ENCODE assay signal across 29 mouse cellular contexts in genomic region chr2:124621972-124622621, GRCm38 (mm10).
A peak's percentile ranks its signal among the peaks of the same experiment; 100 is the strongest.
DNase-seq lines count a peak whose midpoint lies in the region; ATAC-seq lines count a peak whose summit lies in the region.
"Had no signal": no experiment of that assay in that cellular context is flagged by ENCODE, and none has a peak within 500 bp of the region (broad histone marks: within the 10 kb centered on the region; RNA-seq: fewer than 3 reads in every experiment).

No protein-coding gene starts in this region.

- no peaks in the 10 kb centered on the region for H3K27me3 ChIP-seq in megakaryocyte, embryonic 14.5 days (replicated peaks)
- no peaks in the 10 kb centered on the region for H3K27me3 ChIP-seq in forebrain, embryonic 13.5 days
- H3K27me3 ChIP-seq: heart, embryonic 15.5 days; midbrain, embryonic 12.5 days; Patski had no signal

- peak; percentile 46 to 51 for DNase-seq in monocyte, adult 2 months (ENCODE audit: low read depth in 1 of 2, low spot score in 2 of 2)
- no peak for DNase-seq in frontal cortex, postnatal 10 days (ENCODE audit: low spot score in 2 of 2)
- no peak for DNase-seq in spleen, postnatal 36 days (ENCODE audit: low spot score in 2 of 2)
- DNase-seq: adrenal gland, postnatal 14 days; B cell, adult 2 months; cerebellum, adult 11 months; cerebellum, adult 9-11 months; kidney, adult 9 months; kidney, postnatal 10 days; layer of hippocampus, adult 9-11 months; liver; lung, embryonic 14.5 days; right cerebral cortex, postnatal 25 days; spleen, adult 18-20 months; thymus, adult 2 months; thymus, postnatal 36 days had no signal

- H3K9ac ChIP-seq in forebrain, embryonic 13.5 days = no peak overlapping the region
- H3K9ac ChIP-seq: heart, embryonic 15.5 days; liver, embryonic 14.5 days; lung, embryonic 14.5 days; midbrain, embryonic 12.5 days had no signal

- peak overlapping the region; percentile 72 for H3K4me3 ChIP-seq in megakaryocyte, embryonic 14.5 days (replicated peaks)
- H3K4me3 ChIP-seq in forebrain, embryonic 13.5 days = no peak overlapping the region
- H3K4me3 ChIP-seq: erythroblast, embryonic 14.5 days; heart, embryonic 10.5 days; heart, embryonic 15.5 days; midbrain, embryonic 12.5 days had no signal

- peaks cover 78% of the 10 kb centered on the region for H3K4me1 ChIP-seq in megakaryocyte, embryonic 14.5 days
- peaks cover 16% of the 10 kb centered on the region; the same call in 1 of the 2 replicates for H3K4me1 ChIP-seq in forebrain, embryonic 13.5 days
- H3K4me1 ChIP-seq: midbrain, embryonic 12.5 days had no signal

- H3K27ac ChIP-seq in forebrain, embryonic 13.5 days = no peak overlapping the region
- H3K27ac ChIP-seq: heart, embryonic 10.5 days; heart, embryonic 15.5 days; liver, embryonic 14.5 days; midbrain, embryonic 12.5 days had no signal

- H3K4me2 ChIP-seq in forebrain, embryonic 13.5 days = no peak overlapping the region
- H3K4me2 ChIP-seq: heart, embryonic 15.5 days; lung, embryonic 14.5 days; midbrain, embryonic 12.5 days had no signal

- H3K9me3 ChIP-seq in megakaryocyte, embryonic 14.5 days = no peaks in the 10 kb centered on the region
- H3K9me3 ChIP-seq in forebrain, embryonic 13.5 days (replicated peaks) = no peaks in the 10 kb centered on the region
- H3K9me3 ChIP-seq: heart, embryonic 10.5 days; heart, embryonic 15.5 days; midbrain, embryonic 12.5 days had no signal

- ATAC-seq in monocyte, adult 5-6 weeks (replicated peaks; ENCODE audit: insufficient number of reproducible peaks, low FRiP score, low TSS enrichment, poor library complexity, severe bottlenecking) = no peak
- peak; percentile 70 for ATAC-seq in common myeloid progenitor, adult 5-6 weeks (replicated peaks; ENCODE audit: low read depth, poor library complexity, severe bottlenecking)
- no peak for ATAC-seq in forebrain, embryonic 13.5 days
- ATAC-seq: forebrain, embryonic 14.5 days; hindbrain, embryonic 16.5 days; intestine, embryonic 16.5 days; Patski had no signal

- peaks cover 13% of the 10 kb centered on the region for H3K36me3 ChIP-seq in megakaryocyte, embryonic 14.5 days (replicated peaks; ENCODE audit: low read length)
- no peaks in the 10 kb centered on the region for H3K36me3 ChIP-seq in forebrain, embryonic 13.5 days (ENCODE audit: poor library complexity, severe bottlenecking)
- H3K36me3 ChIP-seq: heart, embryonic 10.5 days; heart, embryonic 15.5 days; midbrain, embryonic 12.5 days had no signal

- 92% methylated on average over 6 of the region's 6 CpGs for WGBS in forebrain, embryonic 13.5 days

Comparison
In these comparisons a context has a peak if more than half of its experiments do, and no peak if none do; other contexts are left out.
1. DNase-seq: peak in monocyte, adult 2 months (2 of 2); none in frontal cortex, postnatal 10 days (0 of 2) and spleen, postnatal 36 days (0 of 2).